Mouse (Mus musculus) heart, postnatal 0 days (tissue): ENCODE measurements around the gene Bhmt2.

ENCODE experiments used
- CTCF ChIP-seq: IDR thresholded peaks from 2 replicates; pipeline ENCODE4 v1.5.1; 2016; ENCODE audit warnings: antibody characterized with exemption, control low read depth, low read depth
- EP300 ChIP-seq: IDR thresholded peaks from 2 replicates; pipeline ENCODE4 v1.6.1; 2016; ENCODE audit warnings: antibody characterized with exemption, low read depth

- TF ChIP-seq EP300: no peak
- no peak for TF ChIP-seq CTCF
These were observed 47.8 kb upstream of the Bhmt2 start for GRCm38 (mm10) chr13:93721916-93722315.
